Mouse (Mus musculus): ENCODE measurements around the gene Nutf2.

Gene Nutf2

DNA sequence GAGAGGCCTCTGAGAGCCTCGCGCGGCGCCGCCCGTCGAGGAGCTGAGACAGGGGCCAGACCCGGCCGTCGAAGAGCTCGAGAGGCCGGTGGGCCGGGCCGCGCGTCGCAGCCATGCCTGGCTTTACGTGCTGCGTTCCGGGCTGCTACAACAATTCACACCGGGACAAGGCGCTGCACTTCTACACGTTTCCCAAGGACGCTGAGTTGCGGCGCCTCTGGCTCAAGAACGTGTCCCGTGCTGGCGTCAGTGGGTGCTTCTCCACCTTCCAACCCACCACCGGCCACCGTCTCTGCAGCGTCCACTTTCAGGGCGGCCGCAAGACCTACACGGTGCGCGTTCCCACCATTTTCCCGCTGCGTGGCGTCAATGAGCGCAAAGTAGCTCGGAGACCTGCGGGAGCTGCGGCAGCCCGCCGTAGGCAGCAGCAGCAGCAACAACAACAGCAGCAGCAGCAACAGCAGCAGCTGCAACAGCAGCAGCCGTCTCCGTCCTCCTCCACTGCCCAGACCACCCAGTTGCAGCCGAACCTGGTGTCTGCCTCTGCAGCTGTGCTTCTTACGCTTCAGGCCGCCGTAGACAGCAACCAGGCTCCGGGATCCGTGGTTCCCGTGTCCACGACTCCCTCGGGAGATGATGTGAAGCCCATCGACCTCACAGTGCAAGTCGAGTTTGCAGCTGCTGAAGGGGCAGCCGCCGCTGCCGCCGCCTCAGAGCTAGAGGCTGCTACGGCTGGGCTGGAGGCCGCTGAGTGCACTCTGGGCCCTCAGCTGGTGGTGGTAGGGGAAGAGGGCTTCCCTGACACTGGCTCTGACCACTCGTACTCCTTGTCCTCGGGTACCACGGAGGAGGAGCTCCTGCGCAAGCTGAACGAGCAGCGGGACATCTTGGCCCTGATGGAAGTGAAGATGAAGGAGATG, 4.9 kb upstream of the Nutf2 start:
- DNase-seq (ENCODE audit: low read depth, low spot score): no peak

DNA sequence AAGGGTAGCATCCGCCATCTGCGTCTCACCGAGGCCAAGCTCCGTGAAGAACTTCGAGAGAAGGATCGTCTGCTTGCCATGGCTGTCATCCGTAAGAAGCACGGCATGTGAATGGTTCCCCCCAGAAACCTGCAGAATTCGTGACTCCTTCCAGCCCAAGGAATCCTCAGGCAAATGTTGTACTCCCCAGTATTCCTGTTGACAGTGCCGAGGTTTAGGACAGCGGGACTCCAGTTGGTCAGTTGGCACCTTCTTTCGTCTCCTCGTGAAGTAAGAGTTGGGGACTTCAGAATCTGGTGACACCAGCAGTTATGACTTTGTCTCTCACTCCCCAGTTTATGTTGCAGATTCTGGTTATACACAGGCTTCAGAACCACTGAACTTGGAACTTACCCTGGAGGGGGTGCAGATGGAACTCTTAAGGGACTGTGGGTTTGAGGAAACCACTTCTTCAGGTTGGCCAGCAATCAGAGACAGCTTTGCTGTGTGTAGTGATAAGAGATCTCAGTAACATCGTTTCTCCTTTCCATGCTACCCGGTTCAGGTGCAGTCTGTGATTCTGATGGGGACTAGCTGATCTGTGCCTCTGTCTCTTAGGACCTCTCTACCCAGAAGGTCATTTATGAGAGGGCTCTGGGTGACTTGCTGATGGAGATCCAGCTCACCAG, 4.1 kb upstream of the Nutf2 start:
- no peak for DNase-seq (ENCODE audit: low read depth, low spot score)

DNA sequence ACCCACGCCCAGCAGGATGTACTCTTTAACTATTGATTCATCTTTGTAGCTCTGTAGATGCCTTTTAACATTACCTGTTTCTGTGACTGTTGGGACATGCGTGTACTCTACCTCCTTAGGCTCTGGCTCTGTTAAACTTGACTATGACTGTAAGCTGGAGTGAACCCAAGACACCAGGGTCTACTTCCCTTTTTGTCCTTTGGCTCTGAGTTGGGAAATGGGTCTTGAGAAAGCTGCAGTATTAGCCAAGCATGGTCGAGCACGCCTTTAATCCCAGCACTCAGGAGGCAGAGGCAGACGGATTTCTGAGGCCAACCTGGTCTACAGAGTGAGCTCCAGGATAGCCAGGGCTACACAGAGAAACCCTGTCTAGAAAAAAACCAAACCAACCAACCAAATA, 1.9 kb upstream of the Nutf2 start:
- no peak for DNase-seq (ENCODE audit: low read depth, low spot score)

DNA sequence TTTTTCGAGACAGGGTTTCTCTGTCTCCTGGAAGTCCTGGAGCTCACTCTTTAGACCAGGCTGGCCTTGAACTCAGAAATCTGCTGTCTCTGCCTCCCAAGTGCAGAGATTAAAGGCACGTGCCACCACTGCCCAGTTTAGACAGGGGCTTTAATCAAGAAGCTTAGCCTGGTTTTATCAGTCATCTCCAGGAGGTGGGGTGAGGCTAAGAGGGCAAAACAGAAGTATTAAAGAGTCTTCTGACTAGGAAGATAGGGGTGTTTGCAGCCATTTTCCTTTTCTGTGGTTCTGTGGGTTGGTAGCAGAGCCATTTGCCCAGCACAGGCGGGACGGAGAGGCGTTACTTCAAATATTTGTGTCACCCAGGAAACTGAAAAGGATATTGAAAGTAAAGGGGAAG, 1.1 kb upstream of the Nutf2 start:
- DNase-seq (ENCODE audit: low read depth, low spot score): no peak

DNA sequence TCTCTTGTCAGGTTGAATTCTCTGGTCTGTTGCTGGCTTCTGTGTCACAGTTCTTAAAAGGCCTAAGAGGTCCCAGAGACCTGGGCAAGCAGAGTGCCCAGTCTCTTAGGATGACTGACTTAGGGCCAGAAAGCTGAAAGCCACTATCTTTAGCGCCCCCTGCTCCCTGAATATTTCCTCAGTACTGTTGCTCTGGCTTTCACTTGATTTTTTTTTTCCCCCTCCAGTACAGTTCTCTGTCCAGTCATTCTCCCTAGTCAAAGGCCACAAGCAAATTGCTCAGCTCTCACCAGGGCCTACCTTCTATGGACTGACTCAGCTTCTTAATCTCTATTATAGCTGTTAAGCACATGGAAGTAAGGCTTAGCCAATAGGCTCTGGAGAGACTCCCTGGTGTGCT, 1.6 kb downstream of the Nutf2 start:
- DNase-seq (ENCODE audit: low read depth, low spot score): peak; percentile 39

DNA sequence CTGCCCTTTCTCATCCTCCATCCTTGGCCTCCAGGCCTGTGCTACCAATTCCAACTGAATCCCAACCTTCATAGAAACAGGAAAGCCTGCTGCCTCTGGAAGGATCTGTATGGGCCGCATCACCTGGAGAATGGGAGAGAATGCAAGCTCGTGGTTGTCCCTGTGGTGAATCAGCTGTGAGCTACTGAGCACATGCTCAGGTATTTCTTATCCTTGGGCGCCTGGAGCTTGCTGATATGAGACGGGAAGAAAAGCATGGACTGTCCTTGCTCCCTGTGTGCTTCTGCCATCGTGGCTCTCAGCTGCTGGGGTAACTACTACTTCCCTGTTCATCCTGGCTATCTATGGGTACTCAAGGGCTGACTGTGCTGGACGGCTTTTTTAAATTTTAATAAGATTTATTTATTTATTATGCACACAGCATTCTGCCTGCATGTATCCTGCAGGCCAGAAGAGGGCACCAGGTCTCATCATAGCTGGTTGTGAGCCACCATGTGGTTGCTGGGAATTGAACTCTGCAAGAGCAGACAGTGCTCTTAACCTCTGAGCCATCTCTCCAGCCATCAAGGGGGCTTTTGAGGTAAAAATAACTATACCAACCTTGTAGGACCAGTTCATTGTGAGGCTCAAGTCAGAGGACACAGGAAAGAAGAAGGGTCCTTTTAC, 6.1 kb downstream of the Nutf2 start:
- peak; percentile 34 for DNase-seq (ENCODE audit: low read depth, low spot score)

DNA sequence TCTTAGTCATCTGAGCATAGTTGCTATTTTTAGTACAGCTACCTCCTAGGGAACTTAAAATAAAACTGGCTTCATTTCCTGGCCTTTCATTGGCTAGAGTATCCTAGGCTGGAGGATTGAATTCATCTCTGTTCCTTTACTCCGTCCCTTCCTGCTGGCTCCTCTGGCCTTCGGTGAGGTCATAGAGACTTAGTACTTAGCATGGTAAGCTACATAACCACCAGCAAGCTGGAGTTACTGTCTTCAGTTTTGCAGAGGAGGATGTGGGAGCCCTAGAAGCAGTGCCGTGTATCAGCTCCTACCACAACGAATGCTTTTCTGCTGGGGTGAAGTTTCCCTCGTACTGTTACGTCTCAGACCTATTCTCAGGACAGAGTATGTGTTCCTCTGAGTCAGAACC, 13.9 kb downstream of the Nutf2 start:
- DNase-seq (ENCODE audit: low read depth, low spot score): no peak

DNA sequence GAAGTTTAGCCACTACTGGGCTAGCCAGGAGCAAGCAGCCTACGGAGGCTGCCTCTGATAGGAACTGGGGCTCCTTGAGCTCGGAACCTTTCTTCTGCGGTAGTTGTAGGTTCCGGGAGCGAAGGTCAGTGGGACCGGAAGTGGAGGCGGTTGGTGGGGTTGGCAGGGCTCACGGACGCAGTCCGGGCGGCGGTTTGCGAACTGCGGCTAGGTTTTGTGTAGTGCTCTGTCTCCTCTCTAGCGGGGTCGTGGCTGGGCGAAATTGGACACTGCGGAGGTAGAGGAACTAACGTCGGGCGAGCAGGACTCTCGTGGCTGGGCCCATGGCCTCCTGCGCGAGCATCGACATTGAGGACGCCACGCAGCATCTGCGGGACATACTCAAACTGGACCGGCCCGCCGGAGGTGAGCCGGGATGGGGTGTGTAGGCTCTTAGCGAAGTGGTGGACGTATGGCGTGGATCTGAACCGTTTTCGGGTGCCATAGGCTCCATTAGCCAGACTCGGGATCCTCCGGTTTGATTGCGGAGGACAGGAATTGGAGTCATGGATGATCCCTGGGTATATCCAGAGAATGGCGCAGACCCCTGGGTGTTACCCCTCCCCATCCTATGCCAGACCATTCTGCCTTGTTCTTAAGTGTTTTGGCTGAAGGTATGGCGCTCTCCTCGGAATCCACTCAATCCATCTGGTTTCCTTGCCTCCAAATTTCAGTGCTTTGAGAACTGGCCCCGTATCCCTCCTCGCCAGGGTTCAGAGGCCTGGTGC, 20.6 kb downstream of the Nutf2 start, which contains the start of gene Edc4:
TSS of gene Edc4 (plus strand) at position 128 of the 767 bp plus-strand sequence.
- DNase-seq (ENCODE audit: low read depth, low spot score): peak; percentile 89

DNA sequence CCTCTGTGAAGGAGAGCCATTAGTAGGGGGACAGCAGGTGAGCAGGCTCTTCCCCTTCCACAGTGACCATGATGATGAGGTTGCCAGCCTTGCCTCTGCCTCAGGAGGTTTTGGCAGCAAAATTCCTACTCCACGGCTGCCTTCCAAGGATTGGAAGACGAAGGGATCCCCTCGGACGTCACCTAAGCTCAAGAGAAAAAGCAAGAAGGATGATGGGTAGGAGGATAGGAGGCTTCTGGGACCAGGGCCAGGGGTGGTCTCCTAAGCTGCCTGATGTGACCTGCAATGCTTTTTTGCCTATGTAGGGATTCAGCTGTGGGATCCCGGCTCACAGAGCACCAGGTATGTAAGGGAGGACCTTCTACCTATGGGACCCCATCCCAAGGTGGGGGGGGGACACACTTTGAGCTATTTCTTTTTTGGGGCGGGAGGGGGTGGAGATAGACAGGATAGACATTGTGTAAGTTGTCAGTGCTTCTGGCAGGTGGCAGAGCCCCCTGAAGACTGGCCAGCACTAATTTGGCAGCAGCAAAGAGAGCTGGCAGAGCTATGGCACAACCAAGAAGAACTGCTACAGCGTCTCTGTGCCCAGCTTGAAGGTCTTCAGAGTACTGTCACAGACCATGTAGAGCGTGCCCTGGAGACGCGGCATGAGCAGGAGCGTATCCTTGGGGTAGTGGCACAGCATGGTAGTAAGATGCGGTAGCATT, 29.5 kb downstream of the Nutf2 start:
- no peak for DNase-seq (ENCODE audit: low read depth, low spot score)

DNA sequence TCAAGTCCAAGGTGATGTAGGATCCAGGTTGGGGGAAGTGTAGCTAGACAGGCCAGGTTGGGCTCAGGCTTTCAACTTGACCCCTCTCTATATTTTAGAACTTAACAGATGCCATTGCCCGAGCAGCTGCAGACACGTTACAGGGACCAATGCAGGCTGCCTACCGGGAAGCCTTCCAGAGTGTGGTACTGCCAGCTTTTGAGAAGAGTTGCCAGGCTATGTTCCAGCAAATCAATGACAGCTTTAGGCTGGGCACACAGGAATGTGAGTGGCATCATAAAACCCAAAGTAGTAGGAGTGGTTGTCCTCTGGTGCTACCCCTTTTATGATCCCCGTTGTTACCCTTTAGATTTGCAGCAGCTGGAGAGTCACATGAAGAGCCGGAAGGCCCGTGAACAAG, 30.5 kb downstream of the Nutf2 start:
- DNase-seq (ENCODE audit: low read depth, low spot score): no peak

DNA sequence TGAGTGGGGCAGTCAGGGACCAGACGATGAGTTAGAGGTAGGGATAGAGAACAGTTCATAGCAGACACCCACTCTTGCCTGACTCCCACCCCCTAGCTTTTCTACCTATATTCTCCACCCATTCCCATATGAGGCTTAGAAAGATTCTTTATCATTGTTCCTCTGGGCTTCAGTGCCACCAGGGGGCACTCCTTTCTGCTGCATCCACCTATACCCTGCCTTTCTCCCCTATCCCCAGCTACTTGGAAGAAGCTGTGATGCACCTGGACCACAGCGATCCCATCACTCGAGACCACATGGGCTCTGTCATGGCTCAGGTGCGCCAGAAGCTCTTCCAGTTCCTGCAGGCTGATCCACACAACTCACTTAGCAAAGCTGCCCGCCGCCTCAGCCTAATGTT, 32.1 kb downstream of the Nutf2 start:
- DNase-seq (ENCODE audit: low read depth, low spot score): peak; percentile 66

DNA sequence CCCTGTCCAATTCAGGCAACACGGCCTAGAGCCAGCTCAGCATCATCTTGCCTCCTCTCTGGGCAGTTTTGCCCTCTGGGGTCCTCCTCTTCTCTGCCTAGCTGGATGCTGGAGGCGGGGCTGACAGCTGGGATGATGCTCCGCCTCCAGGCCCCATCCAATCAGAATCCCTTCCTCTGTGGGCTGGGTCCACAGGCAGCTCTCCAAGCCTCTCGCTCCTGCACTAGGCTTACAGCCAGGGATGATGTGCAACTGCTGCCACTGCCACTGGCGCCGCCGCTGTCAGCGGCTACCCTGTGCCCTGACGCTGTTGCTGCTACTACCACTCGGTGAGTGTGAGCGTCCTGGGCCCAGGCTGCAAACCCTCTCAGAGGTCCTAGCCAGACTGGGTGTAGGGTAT, 33.0 kb downstream of the Nutf2 start, which contains the start of gene Nrn1l:
TSS of gene Nrn1l (plus strand) at position 229 of the 400 bp plus-strand sequence.
- peak; percentile 17 for DNase-seq (ENCODE audit: low read depth, low spot score)

DNA sequence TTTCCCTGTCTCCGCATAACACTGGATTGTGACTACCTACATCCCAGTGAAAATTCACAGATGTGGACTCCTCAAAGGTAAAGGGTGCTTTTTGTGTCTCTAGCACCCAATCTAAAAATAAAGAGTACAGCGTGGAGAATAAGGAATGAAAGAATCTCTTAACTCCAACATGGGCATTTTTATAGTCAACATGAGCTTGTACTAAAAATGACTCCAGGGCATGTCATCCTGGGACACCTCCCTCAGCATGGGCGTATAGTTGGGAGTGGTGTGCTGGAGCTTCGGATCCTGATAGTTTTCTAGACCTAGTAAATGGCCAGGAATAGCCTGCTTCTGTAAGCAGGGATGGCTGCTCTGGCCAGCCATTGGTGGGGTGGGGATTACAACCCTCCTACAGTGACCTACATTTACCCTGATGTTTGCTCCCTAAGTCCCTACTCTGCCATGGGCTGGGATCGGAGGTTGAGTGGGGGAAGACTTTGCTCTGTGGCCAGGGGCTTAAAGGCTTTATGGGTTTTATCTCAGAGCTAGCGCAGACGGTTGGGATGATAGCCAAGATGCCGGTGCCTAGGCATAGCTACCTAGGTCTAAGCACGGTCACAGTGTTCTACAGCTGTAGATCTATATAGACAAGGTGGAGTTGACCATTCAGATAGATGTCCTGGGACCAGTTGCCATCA, 37.6 kb downstream of the Nutf2 start:
- DNase-seq (ENCODE audit: low read depth, low spot score): no peak

DNA sequence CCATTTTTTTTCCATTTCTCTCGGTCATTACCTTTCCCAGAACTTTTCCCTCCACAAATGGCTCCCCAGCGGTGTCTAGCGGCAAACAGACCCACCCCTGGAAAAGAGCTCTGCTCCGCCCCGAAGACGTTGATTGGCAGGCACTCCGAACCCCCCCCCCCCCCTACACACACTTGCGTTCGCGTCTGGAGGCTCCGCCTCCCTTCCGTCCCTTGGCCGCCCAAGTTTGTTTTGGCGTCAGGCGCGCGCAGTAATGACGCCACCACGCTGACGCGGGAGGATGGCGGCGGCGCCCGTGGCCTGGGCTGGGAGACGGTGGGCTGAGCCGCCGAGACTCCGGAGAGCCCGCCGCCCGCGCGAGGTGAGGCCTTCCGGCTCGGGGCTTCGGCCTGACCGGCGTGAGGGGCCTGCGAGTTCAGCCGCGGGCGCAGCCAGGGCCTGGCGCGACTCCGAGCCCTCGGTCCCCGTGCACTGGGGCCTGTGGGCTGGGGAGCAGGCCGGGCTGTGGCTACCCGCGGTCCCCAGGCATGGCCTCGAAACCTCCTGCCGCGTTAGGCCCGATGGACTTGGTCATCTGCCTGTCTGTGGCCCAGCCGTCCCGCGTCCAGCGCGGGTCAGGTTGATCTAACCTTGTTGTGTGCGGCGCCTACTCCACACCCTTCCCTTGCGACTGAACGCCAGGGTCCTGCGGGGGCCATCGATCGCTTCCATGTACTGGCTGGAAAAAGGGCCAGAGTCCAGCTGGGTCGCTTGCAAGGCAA, 40.0 kb downstream of the Nutf2 start, which contains the start of gene Pskh1:
TSS of gene Pskh1 (plus strand) at position 262 of the 761 bp plus-strand sequence.
- peak; percentile 97 for DNase-seq (ENCODE audit: low read depth, low spot score)

DNA sequence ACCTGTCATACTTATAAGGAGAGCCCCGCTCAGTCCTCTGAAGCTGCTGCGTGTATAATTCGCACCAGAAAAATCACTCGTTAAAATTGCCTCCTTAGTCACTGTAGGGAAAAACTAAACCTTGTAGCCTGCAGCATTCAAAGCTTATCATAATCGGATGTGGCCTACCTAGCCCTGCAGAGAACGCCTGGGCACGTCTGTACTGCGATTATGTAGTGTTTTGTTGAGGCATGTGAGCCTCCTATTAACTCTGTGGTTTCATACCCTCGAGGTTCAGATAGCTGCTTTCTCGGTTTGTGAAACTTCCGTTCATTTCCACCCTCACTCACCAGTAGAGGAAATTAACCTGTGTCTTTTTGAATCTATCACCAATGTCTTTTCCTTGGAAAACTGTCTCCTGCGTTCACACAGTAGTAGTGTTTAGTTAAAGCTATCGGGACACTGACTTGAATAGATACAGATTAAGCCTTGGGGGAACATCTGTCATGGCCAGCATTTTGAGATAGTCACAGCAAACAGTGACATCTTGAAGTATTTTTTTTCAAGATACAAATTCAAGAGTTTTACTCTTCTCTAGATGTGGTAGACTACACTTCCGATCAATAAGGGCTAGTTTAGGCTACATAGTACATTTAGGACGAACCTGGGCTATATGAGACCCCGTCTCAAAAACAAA, 40.7 kb downstream of the Nutf2 start:
- peak; percentile 73 for DNase-seq (ENCODE audit: low read depth, low spot score)

DNA sequence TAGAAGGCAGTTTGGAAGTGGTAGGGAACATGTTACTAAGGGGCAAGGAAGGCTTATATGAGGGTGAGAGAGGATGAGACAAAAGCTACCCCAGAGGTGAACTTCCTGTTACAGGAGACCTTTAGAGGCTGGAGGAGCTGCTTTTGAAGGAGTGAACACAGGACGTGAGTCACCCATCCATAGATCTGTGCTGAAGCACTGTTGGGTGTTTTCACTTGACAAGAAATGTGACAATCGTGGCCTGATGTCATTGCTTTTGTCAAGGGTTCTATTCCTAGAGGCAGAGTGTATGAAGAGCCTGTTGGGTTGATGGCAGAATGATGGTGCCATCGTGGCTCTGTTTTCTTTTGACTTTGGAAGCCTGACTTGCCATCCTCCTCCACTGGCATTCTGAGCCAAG, 59.0 kb downstream of the Nutf2 start:
- peak; percentile 52 for DNase-seq (ENCODE audit: low read depth, low spot score)

DNA sequence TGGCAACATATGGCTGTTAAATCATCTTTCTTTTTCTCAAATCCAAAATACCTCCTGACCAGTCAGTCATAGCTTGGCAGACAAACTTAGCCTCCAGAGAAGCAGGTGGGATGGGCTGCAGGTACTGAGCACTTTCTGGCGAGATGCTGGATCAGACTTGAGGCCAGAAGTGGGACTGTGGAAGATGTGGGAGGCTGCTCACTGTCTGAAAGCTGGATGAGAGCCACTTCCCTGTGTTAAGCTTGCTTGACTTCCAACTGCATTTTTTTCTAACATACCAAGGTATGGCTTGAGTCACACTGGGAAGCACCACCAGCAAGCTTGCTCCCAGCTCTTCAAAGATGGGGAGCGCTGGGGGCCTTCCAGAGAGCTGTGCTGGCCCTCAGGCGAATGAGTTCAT, 64.7 kb downstream of the Nutf2 start:
- no peak for DNase-seq (ENCODE audit: low read depth, low spot score)

Data from CD4-positive, CD25-positive, alpha-beta regulatory T cell, adult 2 months (primary cell).